Mouse (Mus musculus) CH12.LX (cell line): ENCODE measurements around the gene Trim71.

ENCODE experiments used
- CTCF ChIP-seq, 2 experiments: IDR thresholded peaks in 1 of 2; conservative IDR thresholded peaks in 1 of 2; 2 replicates each; pipeline ENCODE4 v1.5.1; 2011 to 2012; ENCODE audit warnings: low read depth in 2 of 2, low read length in 2 of 2, improper control_type of control experiment in 1 of 2, inconsistent platforms in 1 of 2, mild to moderate bottlenecking in 1 of 2, moderate library complexity in 1 of 2
- E2F4 ChIP-seq: IDR thresholded peaks from 2 replicates; pipeline ENCODE4 v1.6.1; 2011; ENCODE audit warnings: low read depth, low read length, improper control_type of control experiment; ENCODE audit not compliant: insufficient replicate concordance
- SIN3A ChIP-seq: IDR thresholded peaks from 2 replicates; pipeline ENCODE4 v1.6.1; 2012; ENCODE audit warnings: low read length, improper control_type of control experiment, inconsistent platforms
- ZC3H11A ChIP-seq: IDR thresholded peaks from 2 replicates; pipeline ENCODE4 v1.6.1; 2012; ENCODE audit warnings: low read depth, mild to moderate bottlenecking, inconsistent platforms, low read length, improper control_type of control experiment

DNA sequence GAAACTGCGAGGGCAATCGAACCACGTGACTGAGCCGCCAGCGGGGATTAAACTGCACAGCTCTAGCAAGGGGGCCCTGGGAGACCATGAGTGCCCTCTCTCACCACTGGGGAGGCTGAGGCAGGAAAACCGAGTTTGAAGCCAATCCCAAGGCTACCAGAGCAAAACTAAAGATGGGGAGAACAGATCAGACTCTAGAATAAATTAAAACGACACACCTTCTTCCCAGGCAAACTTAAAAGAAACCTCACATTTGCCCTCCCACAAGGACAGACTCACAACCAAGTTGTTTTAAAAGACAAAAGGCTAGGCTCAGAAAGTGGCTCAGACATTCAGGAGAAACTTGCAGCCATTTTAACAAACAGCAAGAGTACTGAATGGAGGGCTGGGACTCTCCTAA is 7.1 kb downstream of the Trim71 start:
- TF ChIP-seq E2F4 (no peak), ZC3H11A (no peak), SIN3A (no peak), CTCF (conservative IDR thresholded peaks at IDR 0.05 in 1 of 2, IDR thresholded peaks at IDR 0.05 in 1 of 2; ENCODE audit: low read depth in 2 of 2, low read length in 2 of 2) (no peak)
